Mouse (Mus musculus): ENCODE measurements around the gene Nedd4. TPM values are rescaled to one million over a fixed set of nuclear protein-coding genes. Genes with fewer than 3 reads are reported as not detected.
"Not testable (repeated sequence)": the region's sequence is repeated elsewhere in the genome, so short reads cannot be mapped to it uniquely, and the experiment has no call there.

Gene Nedd4
- polyA plus RNA-seq, 1 experiment = 248 TPM

GRCm38 (mm10) chr9:72635134-72635533, 27.0 kb upstream of the Nedd4 start:
- peak; percentile 44; the same call in 1 of the 2 replicates for TF ChIP-seq CTCF (IDR thresholded peaks at IDR 0.05; ENCODE audit: borderline replicate concordance, insufficient read depth, low read depth, low read length)
- no peak for TF ChIP-seq POLR2A (IDR thresholded peaks at IDR 0.05; ENCODE audit: borderline replicate concordance, insufficient read depth, low read length)
- DNase-seq = peak in 1 of 2 experiments; percentile 47
- Histone ChIP-seq H3K27me3 (ENCODE audit: control insufficient read depth, insufficient read depth, low read length) (no peaks in the 10 kb centered on the region), H3K4me1 (ENCODE audit: control insufficient read depth, insufficient read depth, low read length) (no peaks in the 10 kb centered on the region), H3K27ac (ENCODE audit: insufficient read depth, low read length) (no peak overlapping the region), H3K4me3 (replicated peaks; ENCODE audit: insufficient read depth, low read depth, low read length) (no peak overlapping the region)

GRCm38 (mm10) chr9:72636547-72636946, 25.6 kb upstream of the Nedd4 start:
- H3K4me3 ChIP-seq (replicated peaks; ENCODE audit: insufficient read depth, low read depth, low read length) = no peak overlapping the region
- H3K27me3 ChIP-seq (ENCODE audit: control insufficient read depth, insufficient read depth, low read length) = no peaks in the 10 kb centered on the region
- no peak for DNase-seq
- H3K27ac ChIP-seq (ENCODE audit: insufficient read depth, low read length) = no peak overlapping the region
- whole genome bisulfite sequencing = 87% methylated on average over 7 of the region's 7 CpGs
- TF ChIP-seq CTCF (IDR thresholded peaks at IDR 0.05; ENCODE audit: borderline replicate concordance, insufficient read depth, low read depth, low read length) (no peak), POLR2A (IDR thresholded peaks at IDR 0.05; ENCODE audit: borderline replicate concordance, insufficient read depth, low read length) (no peak)
- H3K4me1 ChIP-seq (ENCODE audit: control insufficient read depth, insufficient read depth, low read length) = peaks cover 5% of the 10 kb centered on the region; the same call in 1 of the 2 replicates

GRCm38 (mm10) chr9:72637243-72637642, 24.9 kb upstream of the Nedd4 start:
- DNase-seq = no peak
- H3K4me1 ChIP-seq (ENCODE audit: control insufficient read depth, insufficient read depth, low read length) = peaks cover 5% of the 10 kb centered on the region; the same call in 1 of the 2 replicates
- H3K4me3 ChIP-seq (replicated peaks; ENCODE audit: insufficient read depth, low read depth, low read length) = no peak overlapping the region
- TF ChIP-seq CTCF (IDR thresholded peaks at IDR 0.05; ENCODE audit: borderline replicate concordance, insufficient read depth, low read depth, low read length) (no peak), POLR2A (IDR thresholded peaks at IDR 0.05; ENCODE audit: borderline replicate concordance, insufficient read depth, low read length) (no peak)
- H3K27ac ChIP-seq (ENCODE audit: insufficient read depth, low read length) = no peak overlapping the region
- 86% methylated on average over 8 of the region's 8 CpGs for WGBS
- H3K27me3 ChIP-seq (ENCODE audit: control insufficient read depth, insufficient read depth, low read length) = no peaks in the 10 kb centered on the region

- peak overlapping the region; percentile 78 for H3K27ac ChIP-seq (ENCODE audit: insufficient read depth, low read length)
- peak overlapping the region; percentile 57 for H3K4me3 ChIP-seq (replicated peaks; ENCODE audit: insufficient read depth, low read depth, low read length)
- TF ChIP-seq POLR2A (IDR thresholded peaks at IDR 0.05; ENCODE audit: borderline replicate concordance, insufficient read depth, low read length) = no peak
- no peak for TF ChIP-seq CTCF (IDR thresholded peaks at IDR 0.05; ENCODE audit: borderline replicate concordance, insufficient read depth, low read depth, low read length)
- H3K27me3 ChIP-seq (ENCODE audit: control insufficient read depth, insufficient read depth, low read length) = no peaks in the 10 kb centered on the region
- peaks cover 5% of the 10 kb centered on the region; the same call in 1 of the 2 replicates for H3K4me1 ChIP-seq (ENCODE audit: control insufficient read depth, insufficient read depth, low read length)
- 65% methylated on average over 9 of the region's 9 CpGs for WGBS
- no peak for DNase-seq
These were observed 22.9 kb upstream of the Nedd4 start for GRCm38 (mm10) chr9:72638951-72639842.

GRCm38 (mm10) chr9:72639843-72640621, 22.1 kb upstream of the Nedd4 start:
- 8% methylated on average over 27 of the region's 27 CpGs for WGBS
- Histone ChIP-seq H3K4me1 (ENCODE audit: control insufficient read depth, insufficient read depth, low read length) (peaks cover 5% of the 10 kb centered on the region; the same call in 1 of the 2 replicates), H3K27me3 (ENCODE audit: control insufficient read depth, insufficient read depth, low read length) (no peaks in the 10 kb centered on the region), H3K27ac (ENCODE audit: insufficient read depth, low read length) (peak overlapping the region; percentile 78), H3K4me3 (replicated peaks; ENCODE audit: insufficient read depth, low read depth, low read length) (peak overlapping the region; percentile 57)
- DNase-seq = peak; percentile 78 to 85
- TF ChIP-seq POLR2A (IDR thresholded peaks at IDR 0.05; ENCODE audit: borderline replicate concordance, insufficient read depth, low read length) (peak; percentile 60; the same call in 1 of the 2 replicates), CTCF (IDR thresholded peaks at IDR 0.05; ENCODE audit: borderline replicate concordance, insufficient read depth, low read depth, low read length) (no peak)

- 69% methylated on average over 7 of the region's 7 CpGs for WGBS
- H3K4me3 ChIP-seq (replicated peaks; ENCODE audit: insufficient read depth, low read depth, low read length) = no peak overlapping the region
- DNase-seq = no peak
- TF ChIP-seq POLR2A (IDR thresholded peaks at IDR 0.05; ENCODE audit: borderline replicate concordance, insufficient read depth, low read length) = no peak
- no peak for TF ChIP-seq CTCF (IDR thresholded peaks at IDR 0.05; ENCODE audit: borderline replicate concordance, insufficient read depth, low read depth, low read length)
- no peaks in the 10 kb centered on the region for H3K27me3 ChIP-seq (ENCODE audit: control insufficient read depth, insufficient read depth, low read length)
- peaks cover 5% of the 10 kb centered on the region; the same call in 1 of the 2 replicates for H3K4me1 ChIP-seq (ENCODE audit: control insufficient read depth, insufficient read depth, low read length)
- H3K27ac ChIP-seq (ENCODE audit: insufficient read depth, low read length) = peak overlapping the region; percentile 78
These were observed 21.5 kb upstream of the Nedd4 start for GRCm38 (mm10) chr9:72640642-72641041.

GRCm38 (mm10) chr9:72641093-72641680, 21.0 kb upstream of the Nedd4 start:
- Histone ChIP-seq H3K27ac (ENCODE audit: insufficient read depth, low read length) (0 out of 2 replicates have a peak overlapping the region, but pooled peaks have one; percentile 54), H3K4me1 (ENCODE audit: control insufficient read depth, insufficient read depth, low read length) (peaks cover 5% of the 10 kb centered on the region; the same call in 1 of the 2 replicates), H3K27me3 (ENCODE audit: control insufficient read depth, insufficient read depth, low read length) (no peaks in the 10 kb centered on the region), H3K4me3 (replicated peaks; ENCODE audit: insufficient read depth, low read depth, low read length) (no peak overlapping the region)
- no peak for DNase-seq
- TF ChIP-seq POLR2A (IDR thresholded peaks at IDR 0.05; ENCODE audit: borderline replicate concordance, insufficient read depth, low read length) = no peak
- no peak for TF ChIP-seq CTCF (IDR thresholded peaks at IDR 0.05; ENCODE audit: borderline replicate concordance, insufficient read depth, low read depth, low read length)
- WGBS = 83% methylated on average over 6 of the region's 6 CpGs

GRCm38 (mm10) chr9:72642756-72643447, 19.2 kb upstream of the Nedd4 start:
- DNase-seq; H3K4me1 ChIP-seq (ENCODE audit: control insufficient read depth, insufficient read depth, low read length); H3K27me3 ChIP-seq (ENCODE audit: control insufficient read depth, insufficient read depth, low read length); H3K27ac ChIP-seq (ENCODE audit: insufficient read depth, low read length); H3K4me3 ChIP-seq (replicated peaks; ENCODE audit: insufficient read depth, low read depth, low read length): not testable (repeated sequence)
- 91% methylated on average over 4 of the region's 4 CpGs for WGBS
